Mouse (Mus musculus) thymus, adult 18-20 months (tissue): ENCODE measurements around the gene Ell.
A peak's percentile ranks its signal among the peaks of the same experiment; 100 is the strongest.

Experiments used
- DNase-seq, 2 experiments: peaks; one replicate each; pipeline ENCODE4 v3.0.0; 2022; ENCODE audit warnings: mixed read lengths in 2 of 2

The Ell gene

GRCm38 (mm10) chr8:70539077-70539813 is at the start of gene Ell:
Ell (plus strand) TSS chr8:70539457.
- DNase-seq, result peak; percentile 99

- no peak for DNase-seq
Measured at GRCm38 (mm10) chr8:70489576-70489975, 49.7 kb upstream of the Ell start.

GRCm38 (mm10) chr8:70490061-70490879 is 49.0 kb upstream of the Ell start:
- DNase-seq, result no peak

GRCm38 (mm10) chr8:70490880-70491495 is 48.3 kb upstream of the Ell start:
- DNase-seq, result no peak

- no peak for DNase-seq
Measured at GRCm38 (mm10) chr8:70492664-70493640, 46.3 kb upstream of the Ell start, which contains the start of gene Crlf1. Crlf1 (plus strand) TSS chr8:70493158.

GRCm38 (mm10) chr8:70493692-70494415 is 45.4 kb upstream of the Ell start:
- no peak for DNase-seq

- DNase-seq, result no peak
Measured at GRCm38 (mm10) chr8:70494416-70494945, 44.8 kb upstream of the Ell start.

GRCm38 (mm10) chr8:70495001-70495770 is 44.1 kb upstream of the Ell start:
- no peak for DNase-seq

- DNase-seq, result no peak
Measured at GRCm38 (mm10) chr8:70495771-70496062, 43.5 kb upstream of the Ell start.

GRCm38 (mm10) chr8:70500386-70501301 is 38.6 kb upstream of the Ell start:
- no peak for DNase-seq

GRCm38 (mm10) chr8:70501820-70502529 is 37.3 kb upstream of the Ell start:
- DNase-seq, result no peak

GRCm38 (mm10) chr8:70502540-70502939 is 36.7 kb upstream of the Ell start:
- DNase-seq, result no peak

GRCm38 (mm10) chr8:70503062-70503750 is 36.1 kb upstream of the Ell start:
- DNase-seq, result no peak

- no peak for DNase-seq
Measured at GRCm38 (mm10) chr8:70504291-70504716, 35.0 kb upstream of the Ell start.

- DNase-seq, result peak in 1 of 2 experiments; percentile 66
Measured at GRCm38 (mm10) chr8:70504851-70505250, 34.4 kb upstream of the Ell start.

GRCm38 (mm10) chr8:70505698-70506327 is 33.4 kb upstream of the Ell start:
- peak in 1 of 2 experiments; percentile 49 for DNase-seq

- peak; percentile 91 to 96 for DNase-seq
Measured at GRCm38 (mm10) chr8:70506328-70507026, 32.8 kb upstream of the Ell start, which contains the start of gene Rex1bd. Rex1bd (minus strand) TSS chr8:70506752.
